ENCODE assay signal across 8 mouse cellular contexts in the genomic region with DNA sequence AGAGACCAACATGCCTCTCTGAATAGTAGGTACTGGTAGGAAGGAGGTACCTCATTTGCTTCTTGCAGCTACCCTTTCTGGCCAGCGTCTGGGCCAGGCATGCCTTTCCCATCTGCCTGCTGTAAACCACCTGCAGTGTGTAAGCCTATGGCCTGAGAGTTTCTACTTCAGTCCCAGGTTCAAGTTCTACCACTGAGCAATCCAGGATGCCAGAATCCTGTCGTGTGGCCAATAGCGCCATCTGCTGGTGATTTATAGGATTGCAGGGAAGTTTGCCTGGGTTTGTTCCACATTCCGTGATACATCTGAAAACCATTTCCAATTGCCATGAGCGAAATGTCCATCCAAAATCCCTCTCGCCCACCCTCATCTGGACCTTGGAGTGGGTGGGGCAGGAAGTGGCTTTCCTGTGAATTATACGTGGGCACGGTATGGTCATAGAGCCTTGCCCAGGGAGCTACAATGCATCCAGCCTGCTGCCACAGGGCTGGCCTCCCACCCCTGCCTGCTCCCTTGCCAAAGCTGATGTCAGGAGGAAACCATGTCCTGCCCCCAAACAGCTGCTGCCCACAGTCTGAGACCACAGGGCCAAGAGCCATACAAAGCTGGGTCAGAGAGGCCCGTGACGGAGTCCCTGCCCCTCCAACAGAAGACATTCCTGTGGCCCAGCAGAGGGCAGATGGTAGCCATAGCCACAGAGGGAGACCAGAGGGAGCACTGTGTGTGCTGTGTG.
DNase-seq lines count a peak whose midpoint lies in the region; ATAC-seq and TF ChIP-seq lines count a peak whose summit lies in the region.

No protein-coding gene starts in this region.

- 24% methylated on average over 10 of the region's 10 CpGs for WGBS in forebrain, embryonic 11.5 days
- 15% methylated on average over 10 of the region's 10 CpGs for WGBS in liver, embryonic 16.5 days (ENCODE audit: insufficient replicate concordance)
- 12% methylated on average over 10 of the region's 10 CpGs for WGBS in neural tube, embryonic 13.5 days

- peak; percentile 80 for DNase-seq in brain, embryonic 14.5 days (ENCODE audit: low read depth)
- DNase-seq in forebrain, embryonic 11.5 days (ENCODE audit: low spot score): peak; percentile 85
- DNase-seq in heart, postnatal 10 days: peak; percentile 88 to 94
- DNase-seq in kidney, postnatal 4 days: peak; percentile 84 to 87
- DNase-seq in testis, postnatal 14 days (ENCODE audit: low spot score): peak; percentile 67

- no peak overlapping the region for H3K27ac ChIP-seq in forebrain, embryonic 11.5 days (ENCODE audit: low read depth, low read length)
- H3K27ac ChIP-seq in liver, embryonic 16.5 days (ENCODE audit: low read length): no peak overlapping the region
- H3K27ac ChIP-seq in neural tube, embryonic 13.5 days (replicated peaks): peak overlapping the region; percentile 96

- H3K79me3 ChIP-seq in C2C12 (ENCODE audit: low read depth): no peaks in the 10 kb centered on the region

- ATAC-seq in forebrain, embryonic 11.5 days (replicated peaks; ENCODE audit: low FRiP score): 0 out of 2 replicates have a peak, but pooled peaks have one; percentile 9
- no peak for ATAC-seq in liver, embryonic 16.5 days (ENCODE audit: low read depth)
- peak; percentile 12; the same call in 1 of the 2 replicates for ATAC-seq in neural tube, embryonic 13.5 days (ENCODE audit: low read depth)

- H3K4me2 ChIP-seq in forebrain, embryonic 11.5 days (ENCODE audit: low read depth, low read length, severe bottlenecking): no peak overlapping the region
- peak overlapping the region; percentile 34 for H3K4me2 ChIP-seq in liver, embryonic 16.5 days (ENCODE audit: low read depth, low read length)
- H3K4me2 ChIP-seq in neural tube, embryonic 13.5 days: peak overlapping the region; percentile 45

- TF ChIP-seq POLR2A in brain, embryonic 14.5 days (IDR thresholded peaks at IDR 0.05; ENCODE audit: borderline replicate concordance, extremely low read depth, insufficient read depth, insufficient read length, poor library complexity, severe bottlenecking): no peak

- H3ac ChIP-seq in C2C12 (ENCODE audit: control insufficient read depth, insufficient read length, low read depth): no peak overlapping the region

- no peaks in the 10 kb centered on the region for H3K36me3 ChIP-seq in C2C12 (ENCODE audit: control insufficient read depth, insufficient read depth)
- no peaks in the 10 kb centered on the region for H3K36me3 ChIP-seq in forebrain, embryonic 11.5 days (ENCODE audit: control insufficient read depth, insufficient read depth, low read length)
- no peaks in the 10 kb centered on the region for H3K36me3 ChIP-seq in liver, embryonic 16.5 days (ENCODE audit: control insufficient read depth, insufficient read depth)
- H3K36me3 ChIP-seq in neural tube, embryonic 13.5 days: no peaks in the 10 kb centered on the region

- intact Hi-C loops in heart, postnatal 10 days (cut with DNase I): loop anchor here (1.0 to 5.0 kb wide), 5 partner anchors 51 to 256 kb away; a partner anchor contains a TSS

- H3K27me3 ChIP-seq in C2C12 (ENCODE audit: control insufficient read depth, insufficient read depth, insufficient read length): no peaks in the 10 kb centered on the region
- H3K27me3 ChIP-seq in forebrain, embryonic 11.5 days (ENCODE audit: control insufficient read depth, insufficient read depth, low read length): no peaks in the 10 kb centered on the region
- H3K27me3 ChIP-seq in liver, embryonic 16.5 days (ENCODE audit: control insufficient read depth, insufficient read depth, low read depth, low read length): peaks cover 4% of the 10 kb centered on the region; the same call in 1 of the 2 replicates
- H3K27me3 ChIP-seq in neural tube, embryonic 13.5 days: no peaks in the 10 kb centered on the region

- peak overlapping the region; percentile 27 for H3K9ac ChIP-seq in forebrain, embryonic 11.5 days (ENCODE audit: low read length)
- no peak overlapping the region for H3K9ac ChIP-seq in liver, embryonic 16.5 days (ENCODE audit: low read depth, low read length)
- H3K9ac ChIP-seq in neural tube, embryonic 13.5 days: peak overlapping the region; percentile 52; the same call in 1 of the 2 replicates

- no peaks in the 10 kb centered on the region; the same call in none of the 2 replicates for H3K4me1 ChIP-seq in forebrain, embryonic 11.5 days (replicated peaks; ENCODE audit: control insufficient read depth, insufficient read depth, low read length)
- H3K4me1 ChIP-seq in liver, embryonic 16.5 days (ENCODE audit: control insufficient read depth, low read depth, low read length): peaks cover 6% of the 10 kb centered on the region
- peaks cover 59% of the 10 kb centered on the region for H3K4me1 ChIP-seq in neural tube, embryonic 13.5 days (replicated peaks)

- TF ChIP-seq CTCF in C2C12 (IDR thresholded peaks at IDR 0.05; ENCODE audit: control insufficient read depth, insufficient read depth, insufficient read length): peak; percentile 58
- TF ChIP-seq CTCF in brain, embryonic 14.5 days (IDR thresholded peaks at IDR 0.05; ENCODE audit: borderline replicate concordance, extremely low read depth, insufficient read depth, insufficient read length): peak; percentile 91

- no peaks in the 10 kb centered on the region for H3K79me2 ChIP-seq in C2C12 (ENCODE audit: control insufficient read depth, insufficient read depth)

- no peak overlapping the region for H3K4me3 ChIP-seq in C2C12 (ENCODE audit: insufficient read depth, poor library complexity, severe bottlenecking)
- no peak overlapping the region for H3K4me3 ChIP-seq in forebrain, embryonic 11.5 days (ENCODE audit: low read depth, low read length)
- H3K4me3 ChIP-seq in liver, embryonic 16.5 days (ENCODE audit: low read depth, low read length): no peak overlapping the region
- H3K4me3 ChIP-seq in neural tube, embryonic 13.5 days: peak overlapping the region; percentile 15; the same call in 1 of the 2 replicates

- H3K9me3 ChIP-seq in forebrain, embryonic 11.5 days (ENCODE audit: control insufficient read depth, low read length): no peaks in the 10 kb centered on the region
- H3K9me3 ChIP-seq in liver, embryonic 16.5 days (replicated peaks; ENCODE audit: control insufficient read depth, low read length): 0 out of 2 replicates have a peak, but pooled peaks cover 2% of the 10 kb centered on the region
- no peaks in the 10 kb centered on the region for H3K9me3 ChIP-seq in neural tube, embryonic 13.5 days

TF ChIP-seq in C2C12, 6 proteins besides CTCF, POLR2A, EP300 and RAD21:
- no peak for TF ChIP-seq USF1 (IDR thresholded peaks at IDR 0.05; ENCODE audit: low read depth)
- TF ChIP-seq MAX (IDR thresholded peaks at IDR 0.05): no peak
- no peak for TF ChIP-seq CEBPB (IDR thresholded peaks at IDR 0.05; ENCODE audit: low read depth)
- TF ChIP-seq MYOG (IDR thresholded peaks at IDR 0.05; ENCODE audit: control insufficient read depth, extremely low read depth, insufficient read length): no peak
- peak; percentile 93 for TF ChIP-seq MYOD1 (IDR thresholded peaks at IDR 0.05; ENCODE audit: control insufficient read depth, insufficient read length, low read depth)
- no peak for TF ChIP-seq FOSL1 (IDR thresholded peaks at IDR 0.05; ENCODE audit: insufficient read depth, low read length, poor library complexity, severe bottlenecking)
